Mouse (Mus musculus) forelimb bud, embryonic 11.5 days (tissue): ENCODE results near the gene Dlgap4.

Experiments used
- DNase-seq: peaks from one replicate; pipeline ENCODE4 v3.0.0-alpha.2; 2012; ENCODE audit warnings: low read depth, low spot score

Dlgap4 gene

DNA sequence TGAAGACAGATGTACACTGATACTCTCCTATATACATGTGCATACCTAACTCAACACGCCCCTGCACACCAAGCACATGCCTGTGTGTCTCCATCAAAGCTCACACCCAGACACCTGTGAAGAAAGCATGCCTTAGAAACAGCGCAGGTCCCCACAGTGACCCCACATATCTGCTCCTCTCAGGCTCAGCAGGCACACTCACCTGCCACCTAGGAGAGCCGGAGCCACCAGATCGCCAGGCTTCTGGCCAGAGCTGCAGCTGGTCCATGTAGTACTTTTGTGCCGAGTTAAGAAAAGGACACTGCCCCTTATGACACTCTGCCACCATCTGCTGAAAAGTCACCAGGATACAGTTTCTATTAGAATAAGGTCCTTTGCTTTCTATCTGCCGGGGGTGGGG is 103.2 kb downstream of the Dlgap4 start:
- DNase-seq = no peak

DNA sequence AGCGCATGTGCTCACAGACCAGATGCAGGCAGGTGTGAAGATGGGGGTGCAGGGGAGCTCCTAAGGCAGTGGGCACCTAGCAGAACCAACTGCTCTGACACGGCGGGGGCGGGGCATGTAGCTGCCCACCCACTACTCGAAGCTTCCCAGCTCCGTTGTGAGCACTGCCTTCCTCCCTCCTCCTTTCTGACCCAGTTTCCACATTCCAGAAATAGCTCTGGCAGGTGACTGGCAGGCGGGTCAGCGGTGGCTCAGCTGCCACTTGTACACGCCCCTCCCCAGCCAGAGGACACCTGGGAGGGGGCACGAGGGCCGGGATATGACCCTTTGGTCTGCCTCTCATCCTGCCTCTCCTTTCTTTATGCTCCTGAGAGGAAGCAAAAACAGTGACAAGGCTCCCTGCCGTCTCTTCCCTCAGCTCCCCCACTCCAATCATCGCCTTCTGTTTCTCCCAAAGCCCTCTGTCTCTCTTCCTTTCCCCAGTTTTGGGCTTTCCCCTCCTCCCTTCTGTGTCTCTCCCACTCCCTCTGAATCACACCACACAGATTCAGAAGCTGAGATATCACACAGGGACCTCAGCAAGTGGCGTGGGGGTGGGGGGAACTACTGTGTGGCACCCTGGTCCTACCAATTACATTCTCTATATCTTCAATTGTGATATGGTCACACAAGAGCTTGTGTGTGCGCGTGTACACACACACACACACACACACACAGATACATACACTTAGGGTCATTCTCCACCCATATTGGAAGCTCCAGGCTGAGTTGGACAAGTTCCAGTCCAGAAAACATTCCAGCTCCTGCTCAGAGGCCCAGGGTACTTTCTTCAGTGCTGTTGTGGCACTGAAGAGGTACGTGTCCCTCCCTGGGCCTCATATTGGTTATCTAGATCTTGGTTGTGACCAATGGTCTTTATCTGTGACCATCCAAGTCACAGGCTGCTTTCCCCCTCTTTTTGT is 104.1 kb downstream of the Dlgap4 start:
- peak; percentile 61 for DNase-seq

DNA sequence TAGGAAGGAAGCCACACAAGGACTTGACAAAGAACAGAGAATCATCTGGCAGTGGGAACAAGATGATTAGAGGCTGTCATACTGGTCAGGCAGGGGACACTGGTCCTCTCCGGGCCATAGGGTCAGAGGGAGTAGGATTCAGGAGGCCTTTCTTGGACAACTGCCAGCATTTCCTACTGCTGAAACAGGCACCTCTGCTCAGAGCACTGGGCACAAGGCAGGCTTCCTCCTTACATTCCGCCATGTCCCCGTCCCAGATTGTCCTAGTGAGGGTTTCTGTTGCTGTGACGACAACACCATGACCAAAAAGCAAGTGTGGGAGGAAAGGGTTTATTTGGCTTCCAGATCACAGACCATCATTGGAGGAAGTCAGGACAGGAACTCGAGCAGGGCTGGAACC is 105.3 kb downstream of the Dlgap4 start:
- no peak for DNase-seq

DNA sequence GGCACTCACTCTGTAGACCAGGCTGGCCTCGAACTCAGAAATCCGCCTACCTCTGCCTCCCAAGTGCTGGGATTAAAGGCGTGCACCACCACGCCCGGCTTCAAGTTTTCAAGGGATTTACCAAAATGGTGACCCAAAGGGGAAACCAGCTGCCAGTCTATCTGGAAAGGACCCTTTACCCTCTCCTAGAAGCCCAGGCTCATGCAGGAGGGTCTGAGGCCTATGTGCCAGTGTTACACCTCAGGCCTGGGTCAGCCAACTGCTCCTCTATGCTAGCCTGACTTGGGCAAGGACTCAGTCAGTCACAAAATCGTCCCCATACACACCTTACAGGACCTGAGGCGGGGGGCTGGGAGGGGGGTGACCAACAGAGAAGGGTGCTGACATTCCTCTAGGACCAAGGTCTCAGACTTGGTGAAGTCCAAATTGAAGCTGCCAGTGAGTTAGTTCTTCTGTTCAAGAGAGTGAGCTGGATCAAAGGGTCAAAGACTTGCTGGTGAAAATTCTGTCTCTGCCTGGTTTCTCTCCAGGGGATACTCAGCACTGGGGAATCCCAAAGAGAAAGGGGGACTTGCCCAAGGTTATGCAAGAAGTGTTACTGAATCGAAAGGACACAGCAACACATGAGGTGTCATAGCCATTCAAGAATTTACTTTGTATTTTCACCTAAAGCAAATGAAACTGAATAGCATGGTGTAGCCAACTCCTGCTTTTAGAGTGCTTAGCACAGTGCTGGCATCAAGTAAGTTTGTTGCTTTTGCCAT is 106.2 kb downstream of the Dlgap4 start:
- no peak for DNase-seq

DNA sequence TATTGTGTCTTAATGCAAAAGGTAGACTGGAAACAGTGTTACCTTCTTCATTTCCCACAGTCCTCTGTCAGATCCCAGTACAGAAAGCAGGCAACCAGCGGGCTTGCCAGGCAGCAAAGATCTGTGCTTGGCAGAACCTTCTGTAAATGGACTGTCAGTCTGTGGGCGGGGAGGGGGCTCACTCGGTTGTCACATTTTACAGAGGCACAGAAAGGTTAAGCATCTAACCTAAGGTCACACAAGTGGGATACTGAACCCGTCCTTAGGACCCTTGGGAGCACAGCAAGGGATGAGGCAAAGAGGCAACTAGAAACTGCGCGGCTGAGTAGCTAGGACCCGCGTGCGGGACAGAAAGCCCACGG is 106.8 kb downstream of the Dlgap4 start:
- no peak for DNase-seq

DNA sequence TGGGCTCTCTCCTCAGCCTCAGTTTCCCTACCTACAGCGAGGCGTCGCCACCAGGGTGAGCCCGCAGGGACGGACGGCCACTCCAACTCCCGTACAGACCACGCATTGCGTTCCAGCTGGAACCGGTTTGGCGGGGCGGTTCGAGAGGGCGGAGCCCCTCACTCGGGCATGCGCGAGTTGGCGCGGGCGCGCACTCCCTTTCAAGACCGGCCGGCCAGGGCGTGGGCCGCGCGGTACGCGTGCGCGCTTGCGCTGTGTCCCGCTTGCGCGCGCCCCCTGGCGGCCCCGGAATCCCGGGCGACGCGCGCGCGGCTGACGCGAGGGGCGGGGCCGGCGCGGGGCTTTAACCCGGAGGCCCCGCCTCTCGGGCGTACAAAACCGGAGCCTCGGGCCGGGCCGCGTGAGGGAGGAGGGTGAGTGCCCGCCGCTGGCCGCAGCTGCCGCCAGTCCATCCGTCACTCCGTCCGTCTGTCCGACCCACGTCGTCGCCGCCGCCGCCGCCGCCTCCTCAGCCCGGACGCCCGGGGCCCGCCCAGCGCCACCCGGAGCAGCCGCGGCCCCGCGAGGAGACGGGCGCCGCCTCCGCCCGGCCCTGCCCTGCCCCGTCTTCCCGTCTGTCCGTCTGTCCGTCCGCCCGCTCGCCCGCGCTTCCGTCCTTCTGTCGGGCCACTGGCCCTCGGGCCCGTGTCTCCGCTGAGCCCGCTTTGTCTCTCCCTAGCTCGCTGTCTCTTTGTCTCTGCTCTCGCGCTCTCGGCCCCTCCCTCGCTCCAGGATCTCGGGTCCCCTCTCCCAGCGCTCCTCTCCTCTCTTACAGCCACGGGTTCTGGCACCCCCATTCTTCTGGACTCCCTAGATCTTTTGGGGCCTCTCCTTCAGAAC is 107.4 kb downstream of the Dlgap4 start:
- peak; percentile 95 for DNase-seq

DNA sequence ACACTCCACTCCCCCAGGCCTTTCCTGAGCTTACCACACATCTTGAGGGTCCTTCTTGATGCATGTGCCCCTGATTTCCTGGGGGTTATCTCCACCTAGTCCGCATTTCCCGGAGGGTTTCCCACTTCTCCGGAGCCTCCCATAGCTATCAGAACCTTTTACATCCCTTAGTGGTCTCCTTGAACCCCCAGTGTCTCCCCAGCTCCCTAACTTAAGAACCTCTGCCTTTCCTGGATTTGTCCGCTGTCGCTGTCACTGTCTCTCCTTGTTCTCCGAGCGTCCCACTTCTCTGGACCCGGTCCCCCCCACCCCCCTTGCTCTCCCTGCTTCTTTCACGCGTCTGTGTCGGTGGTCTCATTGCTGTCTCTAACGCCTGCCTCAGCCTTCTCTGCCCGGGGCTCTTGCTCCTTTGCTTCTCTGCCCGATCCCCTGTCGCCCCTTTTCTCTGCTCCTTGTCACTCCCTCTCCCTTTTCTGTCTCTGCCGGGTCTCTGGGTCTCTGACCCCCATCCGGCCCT is 108.1 kb downstream of the Dlgap4 start:
- DNase-seq = no peak

DNA sequence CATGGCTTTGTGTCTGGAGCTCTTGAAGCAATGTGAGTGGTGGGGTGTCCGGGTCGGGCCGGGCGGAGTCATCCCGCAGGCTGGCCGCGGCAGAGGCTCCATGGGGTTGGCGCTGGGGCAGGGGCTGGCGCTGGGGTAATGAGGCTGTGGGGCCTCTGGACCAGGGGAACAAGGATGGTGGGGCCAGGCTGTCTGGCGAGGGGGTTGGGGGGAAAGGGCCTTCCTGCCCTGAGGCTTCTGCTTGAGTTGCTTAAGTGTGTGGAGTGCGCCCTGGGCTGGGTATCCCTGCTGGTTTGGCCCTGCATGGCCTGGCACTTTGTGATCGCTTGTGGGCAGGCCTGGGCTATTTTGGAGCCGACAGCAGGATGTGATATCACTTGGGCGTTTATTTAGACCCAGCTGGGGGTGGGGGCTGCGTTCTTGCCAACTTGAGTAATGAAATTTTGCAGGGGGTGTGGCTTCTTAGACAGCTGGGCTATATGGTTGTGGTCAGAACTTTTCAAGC is 108.6 kb downstream of the Dlgap4 start:
- DNase-seq = no peak

DNA sequence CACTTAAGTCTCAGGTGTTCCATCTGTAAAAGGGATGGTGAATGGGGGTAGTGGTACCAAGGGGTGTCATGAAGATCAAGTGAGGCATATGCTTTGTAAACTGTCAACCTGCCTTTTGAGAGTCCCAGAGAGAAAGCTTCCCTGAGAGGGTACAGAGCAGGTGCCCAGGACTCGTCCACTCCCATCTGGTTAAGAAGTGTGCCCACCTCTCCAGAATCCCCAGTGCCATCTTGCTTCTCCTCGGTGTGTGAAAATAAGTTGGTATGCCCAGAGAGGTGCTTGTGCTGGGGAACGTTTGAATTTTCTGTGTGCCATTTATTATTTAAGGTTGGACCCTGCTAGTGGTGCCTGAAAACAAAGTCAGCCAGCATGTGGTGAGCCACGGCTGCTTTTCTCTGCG is 109.2 kb downstream of the Dlgap4 start:
- no peak for DNase-seq

DNA sequence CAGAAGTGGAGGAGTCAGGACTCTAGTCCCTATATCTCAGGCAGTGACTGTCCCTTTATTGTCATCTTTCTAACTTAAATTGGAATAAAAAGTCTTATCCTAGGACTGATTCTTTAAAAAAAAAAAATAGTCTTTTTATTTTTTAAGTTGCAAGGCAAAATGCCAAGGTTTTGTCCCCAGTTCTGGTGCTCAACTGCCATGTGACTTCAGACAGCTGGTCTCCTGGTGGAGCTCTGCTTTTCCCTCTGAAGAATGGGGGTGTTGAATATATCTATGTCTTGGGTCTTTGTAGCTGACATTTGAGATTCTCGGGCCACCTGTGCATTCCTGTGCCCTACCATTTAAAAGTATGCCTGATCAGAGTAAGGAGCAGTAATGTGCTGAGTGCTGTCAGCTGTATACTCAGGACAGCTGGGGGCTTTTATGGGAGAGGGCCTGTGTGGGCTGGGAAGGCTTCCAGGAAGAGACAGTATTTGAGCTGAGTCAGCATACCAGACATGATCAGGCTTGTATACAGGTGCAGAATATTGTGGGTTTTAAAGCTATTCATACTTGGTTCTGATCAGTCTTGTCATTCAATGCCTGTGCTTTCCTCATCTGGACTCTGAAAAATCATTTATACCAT is 110.5 kb downstream of the Dlgap4 start:
- DNase-seq = no peak

DNA sequence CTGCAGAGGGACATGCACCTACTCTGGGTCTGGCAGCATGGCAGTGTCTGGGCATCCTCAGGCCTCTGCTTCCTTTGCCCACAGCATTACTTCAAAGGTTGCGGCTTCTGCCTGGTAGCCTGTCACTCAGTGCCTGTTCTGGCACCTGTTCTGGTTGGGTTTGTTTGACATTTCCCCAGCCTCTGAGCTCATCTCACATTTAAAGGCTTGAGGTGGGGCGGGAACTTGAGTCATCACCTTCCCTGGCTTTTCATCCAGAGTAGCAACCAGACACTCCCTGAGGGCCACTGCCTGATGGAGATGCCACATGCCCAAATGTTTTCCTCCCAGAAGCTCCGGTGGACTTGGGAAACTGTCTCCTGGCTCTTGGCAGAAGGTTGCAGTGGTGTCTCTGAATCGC is 111.4 kb downstream of the Dlgap4 start:
- no peak for DNase-seq

DNA sequence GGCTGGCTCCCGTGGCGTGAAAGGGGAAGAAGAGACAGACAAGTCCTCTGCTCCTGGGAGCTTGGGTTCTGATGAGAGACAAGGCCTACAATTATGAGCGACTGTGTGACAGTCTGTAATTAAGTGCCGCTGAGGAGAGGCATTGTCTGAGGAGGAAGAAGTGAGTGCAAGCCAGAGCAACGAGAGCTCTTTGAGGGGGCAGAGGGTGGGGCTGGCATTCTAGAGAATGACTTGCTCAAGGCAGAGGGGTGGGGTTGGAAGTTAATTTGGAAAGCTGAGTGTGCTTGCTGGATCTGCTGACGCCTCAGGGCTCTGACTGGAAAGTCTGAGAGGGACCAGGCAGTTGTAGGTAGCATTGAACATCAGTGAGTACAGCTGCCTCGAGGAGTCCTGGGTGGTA is 112.8 kb downstream of the Dlgap4 start:
- DNase-seq = no peak

DNA sequence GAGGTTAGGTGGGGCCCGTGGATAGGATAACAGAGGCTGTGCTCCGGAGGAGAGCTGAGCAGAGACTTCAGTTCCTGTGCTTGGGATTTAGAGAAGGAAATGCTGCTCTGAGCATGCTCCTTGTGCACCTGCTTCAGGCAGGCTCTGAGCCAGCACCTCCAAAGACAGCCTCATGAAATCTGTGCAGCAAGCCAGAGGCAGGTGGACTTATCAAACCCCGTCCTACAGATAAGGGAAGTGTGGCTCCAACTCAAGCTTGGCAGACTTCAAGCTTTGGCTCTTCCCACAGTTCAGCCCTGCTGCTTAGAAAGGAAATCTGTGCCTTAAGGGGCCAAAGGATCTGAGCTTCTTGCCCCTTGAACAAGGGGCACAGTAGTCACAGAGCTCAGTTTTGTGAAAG is 113.4 kb downstream of the Dlgap4 start:
- no peak for DNase-seq

DNA sequence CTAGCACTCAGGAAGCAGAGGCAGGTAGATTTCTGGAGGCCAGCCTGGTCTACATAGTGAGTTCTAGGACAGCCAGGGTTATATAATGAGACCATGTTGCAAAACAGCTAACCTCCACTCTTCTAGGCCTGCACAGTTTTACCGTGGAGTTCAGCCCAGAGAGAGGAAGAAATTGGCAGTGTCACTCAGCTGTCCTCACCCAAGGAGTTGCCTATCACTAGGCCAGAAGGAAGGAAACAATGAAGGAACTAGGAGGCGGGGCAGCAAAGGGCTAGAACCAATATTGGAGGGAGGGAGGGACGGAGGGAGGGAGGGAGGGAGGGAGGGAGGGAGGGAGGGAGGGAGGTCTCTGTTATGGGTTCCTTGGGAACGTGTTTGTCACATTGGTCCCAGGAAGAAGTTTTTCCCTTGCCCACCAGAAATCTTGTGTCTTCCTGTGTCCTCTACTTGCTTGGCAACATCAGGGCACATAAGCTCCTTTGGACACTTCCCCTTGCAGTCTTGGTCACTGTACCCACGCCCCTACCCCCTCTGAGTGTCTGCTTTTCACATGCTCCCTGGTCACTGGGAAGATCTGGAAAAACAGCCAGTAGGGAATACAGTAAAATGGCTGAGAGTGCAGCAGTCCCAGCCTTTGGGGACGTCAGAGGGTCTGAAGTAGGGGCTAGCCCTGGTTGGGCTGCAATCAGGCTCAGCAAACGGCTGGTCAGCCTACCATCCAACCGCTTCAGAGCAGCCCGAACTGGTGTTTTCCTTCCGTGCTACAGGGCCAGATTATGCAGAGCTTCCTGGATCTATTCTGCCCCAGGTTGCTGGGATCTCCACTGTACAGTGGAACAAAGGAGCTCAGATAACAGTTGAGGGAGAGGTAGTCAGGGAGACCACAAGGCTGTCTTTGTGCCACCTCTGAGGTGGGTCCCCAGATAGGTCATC is 116.3 kb downstream of the Dlgap4 start:
- DNase-seq = no peak

DNA sequence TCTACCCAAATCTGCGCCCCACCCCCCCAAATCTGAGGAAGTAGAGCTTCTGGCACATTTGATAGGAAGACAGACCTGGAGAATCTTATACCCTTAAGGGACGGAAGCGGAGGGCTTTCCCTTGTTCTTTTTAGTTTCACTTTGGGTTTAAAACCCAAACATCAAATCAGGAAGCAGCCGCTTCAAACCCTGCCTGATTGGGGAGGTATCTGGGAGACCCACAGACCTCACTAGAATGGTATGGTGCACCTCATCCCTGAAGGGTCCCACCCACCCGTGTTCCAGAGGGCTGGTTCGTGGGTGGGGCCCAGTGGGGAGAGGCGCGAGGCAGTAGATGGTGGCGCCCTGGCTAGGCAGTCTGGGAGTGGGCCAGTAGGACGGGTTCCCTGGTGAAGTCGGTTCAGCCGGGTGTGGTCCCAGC is 117.0 kb downstream of the Dlgap4 start:
- no peak for DNase-seq

DNA sequence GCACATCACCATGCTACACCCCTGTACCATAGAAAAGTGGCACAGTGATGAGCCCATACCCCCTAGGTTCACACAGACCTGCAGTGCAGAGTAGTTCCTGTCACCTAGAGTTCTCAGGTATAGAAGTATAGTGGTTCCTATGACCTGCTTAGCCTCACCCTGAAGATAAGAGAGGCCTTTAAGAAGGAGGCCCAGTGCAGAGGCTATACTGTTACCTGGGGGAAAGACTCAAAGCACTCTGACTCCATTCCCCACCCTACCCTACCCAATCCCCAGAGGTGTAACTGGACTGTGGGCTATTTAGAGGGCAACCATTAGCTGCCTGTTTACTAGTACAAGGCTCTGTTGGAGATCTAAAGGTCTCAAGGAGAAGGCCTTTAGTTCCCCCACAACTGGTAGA is 118.1 kb downstream of the Dlgap4 start:
- no peak for DNase-seq

DNA sequence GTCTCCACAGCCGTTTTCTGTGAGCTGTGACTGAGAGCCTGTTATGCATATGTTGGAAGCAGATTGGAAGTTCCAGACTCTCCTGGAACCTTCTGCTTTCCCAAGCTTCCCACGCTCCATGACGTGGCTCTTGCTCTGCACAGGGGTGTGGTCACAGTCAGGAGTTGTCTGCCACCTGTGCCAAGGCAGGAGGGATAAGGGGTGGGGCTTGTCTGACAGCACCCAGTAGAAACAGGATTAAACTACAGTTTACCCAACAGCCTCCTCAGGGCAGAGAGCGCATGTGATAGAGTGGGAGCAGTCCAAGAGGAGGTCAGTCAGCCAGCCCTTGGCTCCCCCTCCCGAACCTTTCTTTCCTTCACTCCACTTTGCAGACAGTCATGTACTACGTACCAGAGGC is 118.6 kb downstream of the Dlgap4 start:
- no peak for DNase-seq

DNA sequence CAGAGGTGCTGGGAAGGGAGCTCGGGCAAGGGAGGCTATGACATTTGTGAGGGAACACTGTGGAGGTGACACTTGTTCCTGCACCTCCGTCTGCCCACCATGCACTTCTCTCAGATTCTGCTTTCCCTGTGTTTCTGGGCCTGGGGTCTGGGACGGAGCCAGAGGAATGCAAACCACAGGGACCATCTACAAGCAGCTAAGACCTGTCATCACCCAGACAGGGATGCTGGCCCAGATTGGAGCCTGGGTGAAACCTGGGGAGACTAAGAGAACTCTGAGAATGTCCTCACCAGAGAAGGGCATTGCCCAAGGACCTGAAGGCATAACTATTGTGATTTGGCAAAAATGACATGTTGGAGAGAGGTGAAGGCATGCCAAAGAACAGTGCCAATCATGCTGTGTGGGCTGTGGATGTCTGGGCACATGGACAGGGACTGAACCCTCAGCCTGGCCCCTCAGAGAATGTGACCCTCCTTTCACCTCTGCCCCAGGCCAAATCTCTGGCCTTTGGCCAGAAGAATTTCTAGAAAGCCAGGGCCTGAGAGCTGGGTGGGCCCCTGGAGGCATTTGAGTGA is 122.3 kb downstream of the Dlgap4 start:
- DNase-seq = no peak

DNA sequence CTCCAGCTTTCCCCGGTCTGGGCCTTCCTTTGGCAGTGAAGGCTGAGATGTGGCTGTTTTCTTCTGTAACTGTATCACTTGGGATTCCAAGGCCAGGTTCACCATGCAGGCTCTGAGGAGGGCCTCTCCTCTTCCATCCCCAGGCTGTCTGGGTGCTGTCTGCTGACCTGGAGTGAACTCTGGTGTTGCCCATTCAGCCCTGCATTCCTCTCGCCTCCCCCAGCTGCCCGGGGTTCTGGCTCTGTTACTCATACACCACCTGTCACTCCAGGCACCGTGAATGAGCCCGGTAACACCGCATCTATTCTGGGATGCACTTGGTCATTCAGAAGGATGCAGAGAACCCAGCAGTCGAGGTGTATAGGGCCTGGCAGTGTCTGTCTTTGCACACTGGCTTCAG is 123.3 kb downstream of the Dlgap4 start:
- DNase-seq = no peak

DNA sequence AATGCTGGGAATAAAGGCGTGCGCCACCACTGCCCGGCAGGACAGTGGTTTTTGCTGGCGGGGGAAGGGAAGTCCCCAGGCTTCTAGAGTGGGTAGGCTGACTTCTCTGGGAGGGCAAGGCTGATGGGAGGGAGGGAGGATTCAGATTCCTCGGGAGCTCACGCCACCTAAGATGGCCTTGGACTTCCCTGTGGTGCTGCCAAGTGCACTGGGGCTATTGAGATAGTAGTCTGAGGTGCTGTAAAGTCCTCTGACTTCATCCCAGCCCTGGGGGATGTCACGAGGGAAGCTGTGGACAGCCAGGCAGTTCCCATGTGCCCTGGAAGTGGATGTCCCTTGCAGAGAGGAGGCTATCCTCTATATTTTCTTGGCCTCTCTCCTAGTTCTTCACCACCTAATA is 124.5 kb downstream of the Dlgap4 start:
- no peak for DNase-seq
